Mouse (Mus musculus) kidney, adult 2 months (tissue): ENCODE results near the gene Cox11.

Experiments used
- CTCF ChIP-seq: fragments of 200-500 bp; conservative IDR thresholded peaks from 2 replicates; pipeline ENCODE4 v1.5.1; 2011; ENCODE audit warnings: low read depth, mild to moderate bottlenecking, control low read depth, low read length, moderate library complexity, mixed read lengths; ENCODE audit not compliant: insufficient read depth, insufficient read length
- POLR2A ChIP-seq: fragments of 200-500 bp; IDR thresholded peaks from one replicate; pipeline ENCODE4 v1.6.1; 2011; ENCODE audit warnings: low read depth, low read length, control low read depth

- TF ChIP-seq CTCF = no peak
- TF ChIP-seq POLR2A = no peak
These were observed 27.2 kb downstream of the Cox11 start for GRCm38 (mm10) chr11:90665161-90665560.
